Mouse (Mus musculus) neural tube, embryonic 11.5 days (tissue): ENCODE data around the gene Ubac2. TPM values are rescaled to one million over a fixed set of nuclear protein-coding genes. Genes with fewer than 3 reads are reported as not detected.

Experiments used
- ATAC-seq: fragments of 200-750 bp; cut with Nextera tagmentation; 2 replicates; pipeline ENCODE4 v1.8.0; 2017; ENCODE audit warnings: moderate number of reproducible peaks, mild to moderate bottlenecking, moderate TSS enrichment, moderate library complexity; ENCODE audit not compliant: insufficient read depth, low FRiP score, low TSS enrichment
- DNase-seq: peaks from one replicate; pipeline ENCODE4 v3.0.0-alpha.2; 2015; ENCODE audit warnings: low spot score
- H3K27ac ChIP-seq: fragments of 300-500 bp; sonication (generic); 2 replicates; pipeline ENCODE4 v1.5.1; 2014; ENCODE audit warnings: low read depth, mild to moderate bottlenecking, low read length
- H3K27me3 ChIP-seq: fragments of 300-500 bp; sonication (generic); 2 replicates; pipeline ENCODE4 v1.6.1; 2014; ENCODE audit warnings: mild to moderate bottlenecking, low read length, mixed read lengths; ENCODE audit not compliant: control insufficient read depth, insufficient read depth
- H3K36me3 ChIP-seq: fragments of 300-500 bp; sonication (generic); 2 replicates; pipeline ENCODE4 v1.6.1; 2014; ENCODE audit warnings: mild to moderate bottlenecking, low read length, moderate library complexity, mixed read lengths; ENCODE audit not compliant: control insufficient read depth, insufficient read depth
- H3K4me1 ChIP-seq: fragments of 300-500 bp; sonication (generic); 2 replicates; pipeline ENCODE4 v1.6.1; 2014; ENCODE audit warnings: low read length, mixed read lengths; ENCODE audit not compliant: control insufficient read depth, insufficient read depth
- H3K4me2 ChIP-seq: fragments of 300-500 bp; sonication (generic); 2 replicates; pipeline ENCODE4 v1.6.1; 2014; ENCODE audit warnings: low read depth, mild to moderate bottlenecking, moderate library complexity
- H3K4me3 ChIP-seq: fragments of 300-500 bp; sonication (generic); 2 replicates; pipeline ENCODE4 v1.5.1; 2014; ENCODE audit warnings: low read depth, low read length
- H3K9ac ChIP-seq: fragments of 300-500 bp; sonication (generic); 2 replicates; pipeline ENCODE4 v1.6.1; 2014; ENCODE audit warnings: mild to moderate bottlenecking, low read length
- H3K9me3 ChIP-seq: fragments of 300-500 bp; sonication (generic); 2 replicates; pipeline ENCODE4 v1.6.1; 2016; ENCODE audit warnings: low read length; ENCODE audit not compliant: control insufficient read depth
- WGBS: fragments of 180-500 bp; shearing (Covaris S2); extraction: QIAGEN DNeasy Blood & Tissue Kit; methylation state at CpG from one replicate; pipeline ENCODE4 v1.1.7; 2014; 5-methylcytosine and 5-hydroxymethylcytosine counted together
- polyA plus RNA-seq: library from polyadenylated mRNA; unstranded; fragments of >200 nt; fragmentation: Nextera tagmentation; extraction: Ambion mirVana; gene quantifications from 2 replicates; pipeline ENCODE4 v1.2.1, GENCODE M21; 2014

The Ubac2 gene
- polyA plus RNA-seq, 1 experiment from 2014 or later = 70.4 TPM

GRCm38 (mm10) chr14:122012814-122013213, 134.4 kb downstream of the Ubac2 start:
- 77% methylated on average over 13 of the region's 13 CpGs for WGBS
- H3K4me3 ChIP-seq = no peak overlapping the region
- no peak overlapping the region for H3K9ac ChIP-seq
- H3K4me2 ChIP-seq = no peak overlapping the region
- peaks cover 2% of the 10 kb centered on the region; the same call in 1 of the 2 replicates for H3K36me3 ChIP-seq
- H3K27ac ChIP-seq = no peak overlapping the region
- no peaks in the 10 kb centered on the region for H3K9me3 ChIP-seq
- ATAC-seq (no peak), DNase-seq (no peak)
- H3K27me3 ChIP-seq = no peaks in the 10 kb centered on the region
- H3K4me1 ChIP-seq = no peaks in the 10 kb centered on the region

DNA sequence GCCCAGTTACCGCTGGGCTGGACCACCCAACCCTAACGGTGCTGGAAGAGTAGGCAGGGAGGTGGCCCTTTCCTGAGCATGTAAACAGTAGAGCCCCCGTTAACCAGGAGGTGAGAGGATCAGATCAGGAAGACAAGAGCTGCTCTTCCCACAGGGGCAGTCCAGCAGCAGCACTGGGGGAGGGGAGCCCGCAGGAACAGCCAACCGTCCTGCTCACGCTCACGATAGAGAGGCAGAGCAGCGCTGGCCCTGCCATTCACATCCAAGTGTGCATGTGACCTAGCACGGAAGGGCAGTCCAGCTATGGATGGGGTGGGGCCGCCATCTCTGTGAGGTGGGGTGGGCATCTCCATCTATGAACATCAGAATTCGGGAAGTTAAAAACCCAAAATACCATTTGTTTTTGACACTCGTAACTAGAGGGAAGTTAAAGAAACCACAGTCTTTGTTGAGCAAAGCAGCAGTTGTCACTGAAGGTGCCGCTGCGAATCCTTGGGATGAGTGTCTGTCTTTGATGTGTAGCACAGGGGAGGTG, 135.1 kb downstream of the Ubac2 start:
- 87% methylated on average over 14 of the region's 14 CpGs for WGBS
- H3K27me3 ChIP-seq = no peaks in the 10 kb centered on the region
- H3K9ac ChIP-seq = no peak overlapping the region
- no peak overlapping the region for H3K4me3 ChIP-seq
- DNase-seq (no peak), ATAC-seq (no peak)
- H3K27ac ChIP-seq = no peak overlapping the region
- H3K4me2 ChIP-seq = no peak overlapping the region
- H3K36me3 ChIP-seq = peaks cover 2% of the 10 kb centered on the region; the same call in 1 of the 2 replicates
- H3K4me1 ChIP-seq = no peaks in the 10 kb centered on the region
- H3K9me3 ChIP-seq = no peaks in the 10 kb centered on the region

GRCm38 (mm10) chr14:122017958-122018357, 139.5 kb downstream of the Ubac2 start:
- Histone ChIP-seq H3K9me3 (no peaks in the 10 kb centered on the region), H3K4me2 (no peak overlapping the region), H3K27ac (no peak overlapping the region), H3K36me3 (no peaks in the 10 kb centered on the region), H3K4me1 (no peaks in the 10 kb centered on the region), H3K27me3 (no peaks in the 10 kb centered on the region), H3K9ac (no peak overlapping the region), H3K4me3 (no peak overlapping the region)
- ATAC-seq (no peak), DNase-seq (no peak)
- WGBS = 85% methylated on average over 2 of the region's 2 CpGs

DNA sequence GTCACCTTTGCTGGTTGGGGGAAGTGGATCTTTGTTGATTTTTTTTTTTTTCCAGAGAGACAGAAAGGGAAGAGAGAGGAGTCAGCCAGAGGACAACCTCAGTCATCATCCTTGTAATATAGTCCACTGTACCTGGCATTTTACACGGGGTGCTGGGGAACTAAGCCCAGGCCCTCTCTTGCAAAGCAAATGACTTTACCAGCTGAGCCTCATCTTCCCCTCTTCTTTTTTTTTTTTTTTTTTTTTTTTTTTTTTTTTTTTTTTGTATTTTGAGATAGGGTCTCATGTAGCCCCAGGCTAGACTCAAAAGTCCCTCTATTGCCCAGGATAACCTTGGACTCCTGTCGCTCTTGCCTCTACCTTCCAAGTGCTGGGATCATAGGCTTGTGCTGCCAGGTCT, 141.0 kb downstream of the Ubac2 start:
- no peaks in the 10 kb centered on the region for H3K27me3 ChIP-seq
- ATAC-seq (no peak), DNase-seq (no peak)
- no peak overlapping the region for H3K9ac ChIP-seq
- H3K9me3 ChIP-seq = no peaks in the 10 kb centered on the region
- H3K36me3 ChIP-seq = no peaks in the 10 kb centered on the region
- H3K27ac ChIP-seq = no peak overlapping the region
- H3K4me2 ChIP-seq = no peak overlapping the region
- 85% methylated on average over 2 of the region's 2 CpGs for WGBS
- no peaks in the 10 kb centered on the region for H3K4me1 ChIP-seq
- no peak overlapping the region for H3K4me3 ChIP-seq

DNA sequence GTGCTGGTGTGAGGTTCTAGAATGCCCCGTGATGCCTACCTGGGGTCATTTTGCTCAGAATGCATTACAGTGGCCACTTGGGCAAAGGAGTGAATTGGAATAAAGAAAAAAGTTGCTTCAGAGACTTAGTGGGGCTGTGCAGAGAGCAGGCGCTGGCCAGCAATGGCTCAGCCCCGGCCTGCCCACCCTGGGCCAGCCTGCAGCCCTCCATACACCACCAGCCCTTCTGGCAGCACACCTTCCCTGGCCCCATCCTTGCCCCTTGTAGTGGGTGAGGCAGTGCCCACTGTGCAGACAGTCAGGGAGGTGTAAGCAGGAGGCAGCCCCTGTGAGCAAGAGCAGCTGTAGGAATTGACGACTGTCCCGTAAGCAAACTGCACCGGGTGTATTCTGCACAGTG, 142.1 kb downstream of the Ubac2 start:
- ATAC-seq (no peak), DNase-seq (no peak)
- H3K9ac ChIP-seq = no peak overlapping the region
- no peaks in the 10 kb centered on the region for H3K4me1 ChIP-seq
- H3K4me2 ChIP-seq = no peak overlapping the region
- H3K9me3 ChIP-seq = no peaks in the 10 kb centered on the region
- H3K4me3 ChIP-seq = no peak overlapping the region
- H3K27me3 ChIP-seq = no peaks in the 10 kb centered on the region
- 90% methylated on average over 6 of the region's 6 CpGs for WGBS
- H3K36me3 ChIP-seq = no peaks in the 10 kb centered on the region
- H3K27ac ChIP-seq = no peak overlapping the region

- ATAC-seq (no peak), DNase-seq (no peak)
- no peak overlapping the region for H3K27ac ChIP-seq
- H3K9me3 ChIP-seq = no peaks in the 10 kb centered on the region
- no peak overlapping the region for H3K4me3 ChIP-seq
- H3K4me2 ChIP-seq = no peak overlapping the region
- 96% methylated on average over 1 of the region's 1 CpGs for WGBS
- H3K36me3 ChIP-seq = no peaks in the 10 kb centered on the region
- no peaks in the 10 kb centered on the region for H3K4me1 ChIP-seq
- H3K27me3 ChIP-seq = no peaks in the 10 kb centered on the region
- no peak overlapping the region for H3K9ac ChIP-seq
Measured at GRCm38 (mm10) chr14:122023054-122023453, 144.6 kb downstream of the Ubac2 start.

GRCm38 (mm10) chr14:122023928-122024327, 145.5 kb downstream of the Ubac2 start:
- H3K27ac ChIP-seq = no peak overlapping the region
- H3K9ac ChIP-seq = no peak overlapping the region
- H3K4me2 ChIP-seq = no peak overlapping the region
- ATAC-seq = no peak
- no peak for DNase-seq
- H3K27me3 ChIP-seq = no peaks in the 10 kb centered on the region
- no peaks in the 10 kb centered on the region for H3K9me3 ChIP-seq
- no peaks in the 10 kb centered on the region for H3K4me1 ChIP-seq
- H3K4me3 ChIP-seq = no peak overlapping the region
- H3K36me3 ChIP-seq = no peaks in the 10 kb centered on the region

DNA sequence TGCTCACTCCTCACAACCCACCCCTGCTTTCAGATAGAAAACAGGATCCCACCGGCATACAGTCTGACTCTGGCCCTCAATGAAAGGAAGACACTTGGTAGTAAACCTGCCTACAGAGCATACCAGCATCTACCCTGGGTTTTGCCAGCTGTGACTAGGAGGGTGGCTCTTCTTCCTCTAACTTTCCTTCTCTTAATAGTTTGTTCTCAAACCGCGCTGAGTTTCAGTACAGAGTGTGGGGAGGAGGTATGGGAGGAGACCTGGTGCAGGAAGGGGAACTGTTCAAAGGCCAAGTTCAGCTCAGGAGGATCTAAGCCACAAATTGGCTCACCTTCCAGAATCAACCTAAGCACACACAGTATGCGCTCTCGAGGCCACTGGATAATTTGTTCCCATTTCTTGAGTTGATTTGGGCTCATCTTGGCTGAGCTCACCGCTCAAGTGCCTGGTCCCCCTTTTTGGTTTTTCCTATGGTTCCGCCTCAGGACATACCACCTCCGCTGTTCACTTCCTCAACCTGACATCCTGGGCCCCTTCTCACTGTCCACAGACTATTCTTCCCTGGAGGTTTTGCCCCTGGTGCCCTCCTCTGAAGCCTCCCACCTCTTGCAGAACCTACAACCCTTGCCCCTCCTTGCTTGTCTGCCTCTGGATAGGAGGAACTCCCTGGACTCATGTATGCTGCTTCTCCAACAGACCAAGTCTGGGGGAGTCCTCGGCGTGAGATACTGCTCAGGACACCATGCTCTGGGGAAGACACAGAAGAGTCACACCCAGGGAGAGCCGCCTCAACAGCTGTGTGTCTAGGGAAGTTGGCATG, 150.7 kb downstream of the Ubac2 start:
- no peak overlapping the region for H3K27ac ChIP-seq
- no peak for DNase-seq
- no peaks in the 10 kb centered on the region for H3K27me3 ChIP-seq
- ATAC-seq = no peak
- no peak overlapping the region for H3K4me3 ChIP-seq
- no peak overlapping the region for H3K9ac ChIP-seq
- no peaks in the 10 kb centered on the region for H3K9me3 ChIP-seq
- no peaks in the 10 kb centered on the region for H3K4me1 ChIP-seq
- 90% methylated on average over 11 of the region's 11 CpGs for WGBS
- no peaks in the 10 kb centered on the region for H3K36me3 ChIP-seq
- no peak overlapping the region for H3K4me2 ChIP-seq

GRCm38 (mm10) chr14:122029851-122030250, 151.4 kb downstream of the Ubac2 start:
- Histone ChIP-seq H3K4me3 (no peak overlapping the region), H3K27me3 (no peaks in the 10 kb centered on the region), H3K4me2 (no peak overlapping the region), H3K9ac (no peak overlapping the region), H3K9me3 (no peaks in the 10 kb centered on the region), H3K36me3 (no peaks in the 10 kb centered on the region), H3K27ac (no peak overlapping the region), H3K4me1 (no peaks in the 10 kb centered on the region)
- no peak for ATAC-seq
- 91% methylated on average over 4 of the region's 4 CpGs for WGBS
- DNase-seq = no peak
